Mouse (Mus musculus) intestine, postnatal 0 days (tissue): Measurements from ENCODE around the gene Vps33b. TPM values are rescaled to one million over a fixed set of nuclear protein-coding genes. Genes with fewer than 3 reads are reported as not detected.

Experiments
- ATAC-seq: fragments of 200-750 bp; cut with Nextera tagmentation; 2 replicates; pipeline ENCODE4 v1.8.0; 2017; ENCODE audit warnings: mild to moderate bottlenecking, moderate TSS enrichment, moderate library complexity
- H3K27ac ChIP-seq: fragments of 300-500 bp; sonication (generic); 2 replicates; pipeline ENCODE4 v1.5.1; 2014; ENCODE audit warnings: mild to moderate bottlenecking, low read depth, low read length, moderate library complexity
- H3K27me3 ChIP-seq: fragments of 300-500 bp; sonication (generic); replicated peaks from 2 replicates; pipeline ENCODE4 v1.6.1; 2014; ENCODE audit warnings: low read length, mixed read lengths; ENCODE audit not compliant: control insufficient read depth, insufficient read depth
- H3K36me3 ChIP-seq: fragments of 300-500 bp; sonication (generic); 2 replicates; pipeline ENCODE4 v1.6.1; 2014; ENCODE audit warnings: mild to moderate bottlenecking, moderate library complexity; ENCODE audit not compliant: control insufficient read depth, insufficient read depth
- H3K4me1 ChIP-seq: fragments of 300-500 bp; sonication (generic); replicated peaks from 2 replicates; pipeline ENCODE4 v1.6.1; 2014; ENCODE audit warnings: antibody characterized with exemption, low read length, mixed read lengths; ENCODE audit not compliant: control insufficient read depth, insufficient read depth
- H3K4me2 ChIP-seq: fragments of 300-500 bp; sonication (generic); replicated peaks from 2 replicates; pipeline ENCODE4 v1.6.1; 2014; ENCODE audit warnings: low read depth, mild to moderate bottlenecking, moderate library complexity
- H3K4me3 ChIP-seq: fragments of 300-500 bp; sonication (generic); 2 replicates; pipeline ENCODE4 v1.5.1; 2014; ENCODE audit warnings: low read depth, low read length
- H3K9ac ChIP-seq: fragments of 300-500 bp; sonication (generic); 2 replicates; pipeline ENCODE4 v1.6.1; 2014; ENCODE audit warnings: mild to moderate bottlenecking, low read depth, low read length
- H3K9me3 ChIP-seq: fragments of 300-500 bp; sonication (generic); 2 replicates; pipeline ENCODE4 v1.6.1; 2016; ENCODE audit warnings: mixed run types; ENCODE audit not compliant: control insufficient read depth
- CTCF ChIP-seq: sonication (generic); IDR thresholded peaks from 2 replicates; pipeline ENCODE4 v1.5.1; 2016; ENCODE audit warnings: low read depth, mild to moderate bottlenecking, control low read depth, antibody characterized with exemption, moderate library complexity
- WGBS: fragments of 180-500 bp; shearing (Covaris S2); extraction: QIAGEN DNeasy Blood & Tissue Kit; methylation state at CpG from one replicate; pipeline ENCODE4 v1.1.7; 2014; 5-methylcytosine and 5-hydroxymethylcytosine counted together
- polyA plus RNA-seq: library from polyadenylated mRNA; unstranded; fragments of >200 nt; fragmentation: Nextera tagmentation; extraction: Ambion mirVana; gene quantifications from 2 replicates; pipeline ENCODE4 v1.2.1, GENCODE M21; 2015

The Vps33b gene
- polyA plus RNA-seq, 1 experiment from 2014 or later = 12.9 TPM

GRCm38 (mm10) chr7:80261372-80261990 lies 8.0 kb upstream of the Vps33b start:
- WGBS = under 1% methylated on average over 30 of the region's 32 CpGs
- ATAC-seq = peak; percentile 49
- H3K27me3 ChIP-seq = no peaks in the 10 kb centered on the region
- H3K4me3 ChIP-seq = peak overlapping the region; percentile 74
- no peaks in the 10 kb centered on the region for H3K9me3 ChIP-seq
- peak overlapping the region; percentile 79 for H3K4me2 ChIP-seq
- no peak for TF ChIP-seq CTCF
- H3K27ac ChIP-seq = peak overlapping the region; percentile 76
- H3K4me1 ChIP-seq = peaks cover 6% of the 10 kb centered on the region; the same call in 1 of the 2 replicates
- H3K36me3 ChIP-seq = peaks cover 14% of the 10 kb centered on the region; the same call in 1 of the 2 replicates
- peak overlapping the region; percentile 75 for H3K9ac ChIP-seq

GRCm38 (mm10) chr7:80264606-80265005 lies 4.8 kb upstream of the Vps33b start:
- H3K9ac ChIP-seq = no peak overlapping the region
- no peak overlapping the region for H3K4me3 ChIP-seq
- no peaks in the 10 kb centered on the region for H3K27me3 ChIP-seq
- H3K27ac ChIP-seq = no peak overlapping the region
- 93% methylated on average over 12 of the region's 12 CpGs for WGBS
- H3K9me3 ChIP-seq = no peaks in the 10 kb centered on the region
- no peak for ATAC-seq
- no peak overlapping the region for H3K4me2 ChIP-seq
- H3K4me1 ChIP-seq = peaks cover 6% of the 10 kb centered on the region; the same call in 1 of the 2 replicates
- no peak for TF ChIP-seq CTCF
- H3K36me3 ChIP-seq = peaks cover 20% of the 10 kb centered on the region; the same call in 1 of the 2 replicates

GRCm38 (mm10) chr7:80267764-80268163 lies 1.7 kb upstream of the Vps33b start:
- peaks cover 22% of the 10 kb centered on the region; the same call in 1 of the 2 replicates for H3K36me3 ChIP-seq
- H3K9ac ChIP-seq = no peak overlapping the region
- H3K27ac ChIP-seq = no peak overlapping the region
- no peaks in the 10 kb centered on the region for H3K27me3 ChIP-seq
- H3K9me3 ChIP-seq = no peaks in the 10 kb centered on the region
- no peak overlapping the region for H3K4me3 ChIP-seq
- H3K4me1 ChIP-seq = peaks cover 4% of the 10 kb centered on the region; the same call in 1 of the 2 replicates
- WGBS = 78% methylated on average over 1 of the region's 1 CpGs
- no peak overlapping the region for H3K4me2 ChIP-seq
- no peak for TF ChIP-seq CTCF
- ATAC-seq = no peak

- under 1% methylated on average over 23 of the region's 23 CpGs for WGBS
- no peak for TF ChIP-seq CTCF
- peaks cover 4% of the 10 kb centered on the region; the same call in 1 of the 2 replicates for H3K4me1 ChIP-seq
- H3K27me3 ChIP-seq = no peaks in the 10 kb centered on the region
- peak overlapping the region; percentile 84 for H3K27ac ChIP-seq
- H3K4me3 ChIP-seq = peak overlapping the region; percentile 71
- ATAC-seq = peak; percentile 48; the same call in 1 of the 2 replicates
- peaks cover 36% of the 10 kb centered on the region for H3K36me3 ChIP-seq
- H3K4me2 ChIP-seq = peak overlapping the region; percentile 97
- H3K9me3 ChIP-seq = no peaks in the 10 kb centered on the region
- peak overlapping the region; percentile 78 for H3K9ac ChIP-seq
Measured at GRCm38 (mm10) chr7:80269751-80270255, 354 bp downstream of the Vps33b start.

GRCm38 (mm10) chr7:80273456-80273855 lies 4.0 kb downstream of the Vps33b start:
- H3K4me3 ChIP-seq = no peak overlapping the region
- no peak for ATAC-seq
- 81% methylated on average over 2 of the region's 2 CpGs for WGBS
- no peak overlapping the region for H3K9ac ChIP-seq
- no peaks in the 10 kb centered on the region for H3K9me3 ChIP-seq
- TF ChIP-seq CTCF = no peak
- no peaks in the 10 kb centered on the region for H3K27me3 ChIP-seq
- H3K4me2 ChIP-seq = no peak overlapping the region
- no peak overlapping the region for H3K27ac ChIP-seq
- peaks cover 4% of the 10 kb centered on the region; the same call in 1 of the 2 replicates for H3K4me1 ChIP-seq
- H3K36me3 ChIP-seq = peaks cover 44% of the 10 kb centered on the region

- Histone ChIP-seq H3K4me1 (no peaks in the 10 kb centered on the region), H3K9me3 (no peaks in the 10 kb centered on the region), H3K9ac (no peak overlapping the region), H3K27me3 (no peaks in the 10 kb centered on the region), H3K36me3 (peaks cover 63% of the 10 kb centered on the region), H3K27ac (peak overlapping the region; percentile 21; the same call in 1 of the 2 replicates), H3K4me3 (no peak overlapping the region), H3K4me2 (no peak overlapping the region)
- 86% methylated on average over 4 of the region's 4 CpGs for WGBS
- no peak for ATAC-seq
- TF ChIP-seq CTCF = no peak
Measured at GRCm38 (mm10) chr7:80276374-80276773, 6.9 kb downstream of the Vps33b start.
